Mouse (Mus musculus): ENCODE measurements around the gene Rassf1. TPM values are rescaled to one million over a fixed set of nuclear protein-coding genes. Genes with fewer than 3 reads are reported as not detected.

Rassf1 gene
- total and polyA plus RNA-seq, 2 experiments from 2014 or later = 21.7 to 33.3 TPM

DNA sequence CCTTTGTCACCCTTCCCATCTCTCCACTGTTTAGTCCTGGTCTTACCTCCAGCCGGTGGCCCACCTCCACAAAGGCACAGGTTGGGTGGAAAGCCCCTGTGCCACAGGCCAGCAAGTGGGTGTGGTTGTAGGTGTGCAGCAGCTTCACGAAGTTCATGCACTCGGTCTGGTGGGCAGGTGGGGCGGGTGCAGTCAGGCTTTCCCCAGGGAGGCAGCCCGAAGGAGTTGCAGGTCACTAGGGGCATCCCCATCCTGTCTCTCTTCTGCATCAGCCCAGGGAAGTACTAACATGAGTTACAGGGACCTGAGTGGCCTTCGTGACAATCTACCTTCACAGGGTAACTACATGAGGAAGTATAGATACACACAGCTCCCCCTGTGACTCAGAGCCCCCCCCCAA is 51.9 kb downstream of the Rassf1 start:
- no peaks in the 10 kb centered on the region for H3K27me3 ChIP-seq (ENCODE audit: insufficient read depth, low read length)
- no peaks in the 10 kb centered on the region for H3K9me3 ChIP-seq (ENCODE audit: low read length)
- TF ChIP-seq CTCF (IDR thresholded peaks at IDR 0.05; ENCODE audit: low read depth) = no peak
- H3K4me3 ChIP-seq (ENCODE audit: low read depth, low read length) = no peak overlapping the region
- H3K4me2 ChIP-seq (ENCODE audit: low read depth) = no peak overlapping the region
- no peaks in the 10 kb centered on the region for H3K36me3 ChIP-seq (ENCODE audit: insufficient read depth)
- H3K4me1 ChIP-seq (ENCODE audit: insufficient read depth) = no peaks in the 10 kb centered on the region
- H3K9ac ChIP-seq = no peak overlapping the region
- 85% methylated on average over 6 of the region's 6 CpGs for WGBS
- ATAC-seq (no peak), DNase-seq (no peak)
- H3K27ac ChIP-seq (ENCODE audit: low read depth, low read length) = no peak overlapping the region

DNA sequence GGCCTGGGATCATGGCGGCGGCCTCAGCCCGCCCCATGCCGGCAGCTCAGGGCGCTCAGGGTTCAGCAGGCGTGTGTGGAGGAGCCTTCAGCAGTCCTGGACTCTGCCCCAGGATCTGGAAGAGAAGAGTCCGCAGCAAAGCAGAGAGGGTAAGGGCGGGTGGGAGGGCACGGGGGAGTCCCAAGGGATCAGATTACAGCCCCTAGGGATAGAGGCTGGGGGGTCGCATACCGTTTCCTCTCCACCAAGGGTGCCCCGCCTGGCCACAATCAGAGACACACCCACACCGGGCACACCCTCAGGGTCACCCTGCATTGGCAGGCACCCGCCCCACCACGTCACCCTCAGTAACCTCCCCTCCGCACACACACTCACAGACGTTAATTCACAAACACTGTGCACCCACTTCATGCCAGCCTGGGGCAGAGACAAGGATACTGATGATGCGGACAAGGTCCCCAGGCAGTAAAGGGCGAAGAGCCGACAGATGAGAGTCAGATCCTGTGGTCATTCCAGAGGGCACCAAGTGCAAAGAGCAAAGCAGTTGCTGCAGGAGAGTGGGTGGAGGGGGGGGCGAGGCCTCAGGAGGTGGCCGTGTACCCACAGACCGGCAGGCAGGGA is 53.8 kb downstream of the Rassf1 start:
- H3K9me3 ChIP-seq (ENCODE audit: low read length) = no peaks in the 10 kb centered on the region
- no peaks in the 10 kb centered on the region for H3K27me3 ChIP-seq (ENCODE audit: insufficient read depth, low read length)
- no peak overlapping the region for H3K27ac ChIP-seq (ENCODE audit: low read depth, low read length)
- TF ChIP-seq CTCF (IDR thresholded peaks at IDR 0.05; ENCODE audit: low read depth) = no peak
- H3K4me1 ChIP-seq (ENCODE audit: insufficient read depth) = no peaks in the 10 kb centered on the region
- no peak overlapping the region for H3K4me2 ChIP-seq (ENCODE audit: low read depth)
- H3K36me3 ChIP-seq (ENCODE audit: insufficient read depth) = no peaks in the 10 kb centered on the region
- no peak overlapping the region for H3K4me3 ChIP-seq (ENCODE audit: low read depth, low read length)
- ATAC-seq (no peak), DNase-seq (no peak)
- no peak overlapping the region for H3K9ac ChIP-seq
- 50% methylated on average over 23 of the region's 23 CpGs for WGBS

DNA sequence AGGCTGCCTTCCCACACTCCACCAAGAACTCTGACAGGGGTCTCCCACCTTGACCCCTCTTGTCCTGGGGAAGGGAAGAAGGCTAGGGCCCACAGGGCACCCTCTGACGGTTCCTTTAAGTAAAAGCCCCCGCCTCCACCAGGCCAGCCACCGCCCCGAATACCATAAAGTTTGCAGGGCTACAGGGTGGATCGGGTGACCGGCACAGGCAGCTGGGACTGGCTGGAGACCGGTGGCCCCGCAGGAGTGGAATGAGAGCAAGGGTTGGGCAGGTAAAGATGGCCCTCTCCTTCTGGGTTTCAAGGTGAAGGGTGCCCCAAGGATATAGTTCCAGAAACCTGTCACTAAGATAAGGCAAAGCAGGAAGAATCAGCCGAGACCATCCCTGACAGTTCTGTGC is 55.2 kb downstream of the Rassf1 start:
- DNase-seq = no peak
- Histone ChIP-seq H3K36me3 (ENCODE audit: insufficient read depth) (no peaks in the 10 kb centered on the region), H3K27ac (ENCODE audit: low read depth, low read length) (no peak overlapping the region), H3K9ac (no peak overlapping the region), H3K4me1 (ENCODE audit: insufficient read depth) (0 out of 2 replicates have a peak, but pooled peaks cover 4% of the 10 kb centered on the region), H3K4me3 (ENCODE audit: low read depth, low read length) (no peak overlapping the region), H3K4me2 (ENCODE audit: low read depth) (no peak overlapping the region), H3K9me3 (ENCODE audit: low read length) (no peaks in the 10 kb centered on the region), H3K27me3 (ENCODE audit: insufficient read depth, low read length) (no peaks in the 10 kb centered on the region)
- no peak for TF ChIP-seq CTCF (IDR thresholded peaks at IDR 0.05; ENCODE audit: low read depth)
- WGBS = 34% methylated on average over 9 of the region's 9 CpGs
- ATAC-seq = no peak

DNA sequence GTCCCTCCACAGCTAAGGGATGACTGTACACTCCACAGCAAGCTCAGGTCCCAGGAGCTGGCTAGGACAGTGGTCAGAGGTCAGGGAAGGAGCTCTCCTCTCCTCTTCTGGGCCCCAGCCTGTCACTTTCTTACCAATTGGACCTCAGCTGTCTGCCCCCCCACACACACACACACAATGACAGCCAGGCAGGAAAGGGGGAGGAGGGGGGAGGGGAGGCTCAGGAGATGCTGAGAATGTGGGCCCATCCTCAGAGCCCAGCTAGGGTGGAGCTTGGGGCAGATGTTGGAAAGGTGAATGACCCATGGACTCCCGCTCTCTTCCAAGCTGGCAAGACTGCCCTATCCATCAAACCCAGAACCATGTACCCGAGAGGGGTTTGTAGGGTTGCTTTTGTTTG is 55.7 kb downstream of the Rassf1 start:
- Histone ChIP-seq H3K27me3 (ENCODE audit: insufficient read depth, low read length) (no peaks in the 10 kb centered on the region), H3K4me2 (ENCODE audit: low read depth) (no peak overlapping the region), H3K9me3 (ENCODE audit: low read length) (no peaks in the 10 kb centered on the region), H3K27ac (ENCODE audit: low read depth, low read length) (no peak overlapping the region), H3K36me3 (ENCODE audit: insufficient read depth) (no peaks in the 10 kb centered on the region), H3K9ac (no peak overlapping the region), H3K4me3 (ENCODE audit: low read depth, low read length) (no peak overlapping the region), H3K4me1 (ENCODE audit: insufficient read depth) (0 out of 2 replicates have a peak, but pooled peaks cover 8% of the 10 kb centered on the region)
- DNase-seq = no peak
- 71% methylated on average over 2 of the region's 2 CpGs for WGBS
- ATAC-seq = no peak
- no peak for TF ChIP-seq CTCF (IDR thresholded peaks at IDR 0.05; ENCODE audit: low read depth)

DNA sequence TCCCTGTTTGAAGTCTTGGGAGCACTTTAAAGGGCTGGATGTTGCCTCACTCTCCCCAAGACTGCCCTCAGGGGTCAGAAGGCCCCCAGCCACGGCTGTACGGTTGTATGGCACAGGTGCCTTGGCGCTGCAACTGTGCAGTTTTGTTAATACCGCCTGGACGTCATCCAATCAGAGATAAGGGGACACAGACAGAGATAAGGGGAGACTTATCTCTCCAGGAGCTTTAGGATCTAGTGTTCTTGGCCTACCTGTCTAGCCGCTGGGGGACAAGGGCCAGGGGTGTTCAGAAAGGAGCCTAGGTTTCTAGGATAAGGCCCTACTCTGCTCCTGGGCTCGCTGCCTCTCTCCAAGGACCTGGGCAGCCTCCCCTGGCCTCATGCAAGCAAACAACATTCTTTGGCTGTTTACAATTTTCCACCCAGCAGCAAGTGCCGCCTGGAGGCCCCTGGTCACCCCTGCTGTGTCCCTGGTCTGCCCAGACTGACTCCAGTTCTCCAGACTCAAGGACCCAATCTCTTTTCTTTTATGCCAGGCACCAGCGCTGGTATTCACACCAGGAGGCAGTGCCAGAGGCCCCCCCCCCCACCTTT is 56.4 kb downstream of the Rassf1 start:
- no peaks in the 10 kb centered on the region for H3K27me3 ChIP-seq (ENCODE audit: insufficient read depth, low read length)
- no peak for TF ChIP-seq CTCF (IDR thresholded peaks at IDR 0.05; ENCODE audit: low read depth)
- H3K4me1 ChIP-seq (ENCODE audit: insufficient read depth) = 0 out of 2 replicates have a peak, but pooled peaks cover 10% of the 10 kb centered on the region
- no peak overlapping the region for H3K9ac ChIP-seq
- H3K4me3 ChIP-seq (ENCODE audit: low read depth, low read length) = no peak overlapping the region
- 55% methylated on average over 9 of the region's 9 CpGs for WGBS
- DNase-seq = no peak
- H3K4me2 ChIP-seq (ENCODE audit: low read depth) = no peak overlapping the region
- no peaks in the 10 kb centered on the region for H3K9me3 ChIP-seq (ENCODE audit: low read length)
- no peaks in the 10 kb centered on the region for H3K36me3 ChIP-seq (ENCODE audit: insufficient read depth)
- H3K27ac ChIP-seq (ENCODE audit: low read depth, low read length) = no peak overlapping the region
- ATAC-seq = no peak

DNA sequence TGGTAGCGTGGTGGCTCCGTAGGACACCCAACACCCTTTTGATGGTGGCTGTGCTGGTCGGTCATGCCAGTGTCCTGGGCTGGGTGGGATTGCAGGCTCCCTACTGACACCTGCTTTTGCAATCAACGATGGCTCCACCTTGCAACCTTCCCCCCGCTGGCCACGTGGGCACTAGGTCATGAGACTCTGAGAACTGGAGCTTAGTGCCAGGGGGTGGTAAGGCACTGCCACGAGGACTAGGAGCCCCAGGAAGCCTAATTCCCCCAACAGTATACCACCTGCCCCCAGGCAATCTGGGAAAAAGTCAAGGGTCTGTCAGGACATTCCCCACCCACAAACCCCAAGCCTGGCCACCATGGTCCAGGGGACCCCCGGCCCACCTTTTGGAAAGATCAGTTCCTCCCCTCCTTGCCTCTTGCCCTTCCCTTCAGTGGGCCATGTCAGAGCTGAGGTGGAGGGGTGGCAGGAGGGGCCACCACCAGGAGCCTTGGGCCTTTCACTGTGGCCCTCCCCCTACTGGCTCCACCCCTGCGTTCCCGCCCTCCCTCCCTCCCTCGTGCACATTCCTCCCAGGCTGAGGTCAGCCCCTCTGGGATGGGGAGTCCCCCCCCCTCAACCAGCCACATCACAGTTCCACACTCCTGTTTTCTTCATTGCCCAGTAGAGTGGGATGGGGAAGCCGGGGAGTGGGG is 57.5 kb downstream of the Rassf1 start, which contains the start of gene Sema3b:
Gene Sema3b (minus strand): TSS at position 489 of the 692 bp plus-strand sequence.
- ATAC-seq = no peak
- Histone ChIP-seq H3K4me2 (ENCODE audit: low read depth) (no peak within 1 kb of the TSS), H3K9me3 (ENCODE audit: low read length) (no peaks in the 10 kb centered on the region), H3K27me3 (ENCODE audit: insufficient read depth, low read length) (no peaks in the 10 kb centered on the region), H3K36me3 (ENCODE audit: insufficient read depth) (peaks cover 2% of the 10 kb centered on the region; the same call in 1 of the 2 replicates), H3K27ac (ENCODE audit: low read depth, low read length) (no peak within 1 kb of the TSS), H3K4me3 (ENCODE audit: low read depth, low read length) (no peak within 1 kb of the TSS), H3K4me1 (ENCODE audit: insufficient read depth) (0 out of 2 replicates have a peak, but pooled peaks cover 10% of the 10 kb centered on the region), H3K9ac (no peak within 1 kb of the TSS)
- no peak for DNase-seq
- TF ChIP-seq CTCF (IDR thresholded peaks at IDR 0.05; ENCODE audit: low read depth) = no peak
- 42% methylated on average over 12 of the region's 12 CpGs for WGBS

DNA sequence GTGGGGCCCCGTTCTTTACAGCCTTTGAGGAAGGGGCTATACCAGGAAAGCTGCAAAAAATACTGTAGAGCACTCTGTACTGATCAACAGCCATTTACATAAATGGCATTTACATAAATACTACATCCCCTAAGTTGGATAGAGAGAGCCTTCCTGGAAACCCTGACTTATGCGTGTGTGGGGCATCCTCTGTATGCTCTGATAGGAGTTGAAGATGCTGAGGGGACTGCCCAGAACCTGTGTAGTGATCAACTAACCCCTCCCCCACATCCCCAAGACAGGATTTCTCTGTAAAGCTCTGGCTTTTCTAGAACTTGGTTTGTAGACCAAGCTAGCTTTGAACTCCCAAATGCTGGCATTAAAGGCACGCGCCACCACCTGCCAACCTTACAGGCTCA is 58.1 kb downstream of the Rassf1 start:
- WGBS = 67% methylated on average over 4 of the region's 4 CpGs

More for the DNA sequence above, 58.1 kb downstream of the Rassf1 start:
- H3K4me3 ChIP-seq (ENCODE audit: low read depth, low read length) = no peak overlapping the region
- no peak for TF ChIP-seq CTCF (IDR thresholded peaks at IDR 0.05; ENCODE audit: low read depth)
- 0 out of 2 replicates have a peak, but pooled peaks cover 10% of the 10 kb centered on the region for H3K4me1 ChIP-seq (ENCODE audit: insufficient read depth)
- H3K27me3 ChIP-seq (ENCODE audit: insufficient read depth, low read length) = no peaks in the 10 kb centered on the region
- no peak overlapping the region for H3K27ac ChIP-seq (ENCODE audit: low read depth, low read length)
- no peak overlapping the region for H3K9ac ChIP-seq
- H3K9me3 ChIP-seq (ENCODE audit: low read length) = no peaks in the 10 kb centered on the region
- no peak overlapping the region for H3K4me2 ChIP-seq (ENCODE audit: low read depth)
- DNase-seq = no peak
- peaks cover 7% of the 10 kb centered on the region; the same call in 1 of the 2 replicates for H3K36me3 ChIP-seq (ENCODE audit: insufficient read depth)
- ATAC-seq = no peak
